Mouse (Mus musculus) liver, embryonic 13.5 days (tissue): Measurements from ENCODE around the gene Elovl7. TPM values are rescaled to one million over a fixed set of nuclear protein-coding genes. Genes with fewer than 3 reads are reported as not detected.

Experiments
- ATAC-seq: fragments of 200-750 bp; cut with Nextera tagmentation; 2 replicates; pipeline ENCODE4 v1.8.0; 2017; ENCODE audit warnings: low read depth, mild to moderate bottlenecking, moderate number of reproducible peaks, moderate library complexity
- DNase-seq: peaks from one replicate; pipeline ENCODE4 v3.0.0; 2022
- H3K27ac ChIP-seq: fragments of 300-500 bp; sonication (generic); 2 replicates; pipeline ENCODE4 v1.5.1; 2015; ENCODE audit warnings: moderate library complexity, mild to moderate bottlenecking, inconsistent platforms
- H3K27me3 ChIP-seq: fragments of 300-500 bp; sonication (generic); 2 replicates; pipeline ENCODE4 v1.6.1; 2015; ENCODE audit warnings: mild to moderate bottlenecking, inconsistent platforms
- H3K36me3 ChIP-seq: fragments of 300-500 bp; sonication (generic); 2 replicates; pipeline ENCODE4 v1.6.1; 2015; ENCODE audit warnings: mild to moderate bottlenecking, inconsistent platforms
- H3K4me1 ChIP-seq: fragments of 300-500 bp; sonication (generic); replicated peaks from 2 replicates; pipeline ENCODE4 v1.6.1; 2015; ENCODE audit warnings: inconsistent platforms
- H3K4me2 ChIP-seq: fragments of 300-500 bp; sonication (generic); 2 replicates; pipeline ENCODE4 v1.6.1; 2015; ENCODE audit warnings: inconsistent platforms, mild to moderate bottlenecking, moderate library complexity
- H3K4me3 ChIP-seq: fragments of 300-500 bp; sonication (generic); replicated peaks from 2 replicates; pipeline ENCODE4 v1.5.1; 2015; ENCODE audit warnings: mild to moderate bottlenecking, inconsistent platforms
- H3K9ac ChIP-seq: fragments of 300-500 bp; sonication (generic); 2 replicates; pipeline ENCODE4 v1.6.1; 2015; ENCODE audit warnings: mild to moderate bottlenecking, inconsistent platforms
- H3K9me3 ChIP-seq: fragments of 300-500 bp; sonication (generic); replicated peaks from 2 replicates; pipeline ENCODE4 v1.6.1; 2016; ENCODE audit warnings: inconsistent platforms
- WGBS: fragments of 180-500 bp; shearing (Covaris S2); methylation state at CpG from one replicate; pipeline ENCODE4 v1.1.7; 2015; ENCODE audit not compliant: insufficient replicate concordance; 5-methylcytosine and 5-hydroxymethylcytosine counted together
- polyA plus RNA-seq: library from polyadenylated mRNA; unstranded; fragments of >200 nt; fragmentation: Nextera tagmentation; extraction: Ambion mirVana; gene quantifications from 2 replicates; pipeline ENCODE4 v1.2.1, GENCODE M21; 2015

The Elovl7 gene
- 2.0 and 2.3 TPM in 2 replicates for polyA plus RNA-seq

- Histone ChIP-seq H3K9ac (peak within 1 kb of the TSS; percentile 67), H3K27me3 (peaks cover 44% of the 10 kb centered on the region), H3K27ac (no peak within 1 kb of the TSS), H3K4me1 (peaks cover 28% of the 10 kb centered on the region), H3K4me2 (peak within 1 kb of the TSS; percentile 92), H3K36me3 (no peaks in the 10 kb centered on the region), H3K9me3 (no peaks in the 10 kb centered on the region), H3K4me3 (peak within 1 kb of the TSS; percentile 67)
- peak; percentile 94 for ATAC-seq
- under 1% methylated on average over 27 of the region's 40 CpGs for WGBS
- DNase-seq: peak; percentile 61
These were observed at the start of gene Elovl7 for GRCm38 (mm10) chr13:108214081-108214484. Gene Elovl7, plus strand, starts transcription at chr13:108214404.

GRCm38 (mm10) chr13:108164621-108165020 lies 49.6 kb upstream of the Elovl7 start:
- Histone ChIP-seq H3K4me2 (no peak overlapping the region), H3K9me3 (no peaks in the 10 kb centered on the region), H3K9ac (no peak overlapping the region), H3K4me1 (peaks cover 3% of the 10 kb centered on the region), H3K27ac (no peak overlapping the region), H3K36me3 (peaks cover 23% of the 10 kb centered on the region), H3K27me3 (no peaks in the 10 kb centered on the region), H3K4me3 (no peak overlapping the region)
- ATAC-seq (no peak), DNase-seq (no peak)
- WGBS: 85% methylated on average over 3 of the region's 3 CpGs

GRCm38 (mm10) chr13:108170002-108170401 lies 44.2 kb upstream of the Elovl7 start:
- H3K4me1 ChIP-seq: no peaks in the 10 kb centered on the region
- no peak overlapping the region for H3K4me3 ChIP-seq
- H3K4me2 ChIP-seq: no peak overlapping the region
- no peak overlapping the region for H3K9ac ChIP-seq
- ATAC-seq (no peak), DNase-seq (no peak)
- WGBS: 78% methylated on average over 1 of the region's 1 CpGs
- no peaks in the 10 kb centered on the region for H3K9me3 ChIP-seq
- no peak overlapping the region for H3K27ac ChIP-seq
- peaks cover 47% of the 10 kb centered on the region for H3K36me3 ChIP-seq
- H3K27me3 ChIP-seq: no peaks in the 10 kb centered on the region

GRCm38 (mm10) chr13:108170511-108170910 lies 43.7 kb upstream of the Elovl7 start:
- no peak overlapping the region for H3K4me3 ChIP-seq
- H3K27me3 ChIP-seq: no peaks in the 10 kb centered on the region
- DNase-seq (no peak), ATAC-seq (no peak)
- no peak overlapping the region for H3K4me2 ChIP-seq
- H3K36me3 ChIP-seq: peaks cover 47% of the 10 kb centered on the region
- H3K9ac ChIP-seq: no peak overlapping the region
- no peaks in the 10 kb centered on the region for H3K4me1 ChIP-seq
- H3K9me3 ChIP-seq: no peaks in the 10 kb centered on the region
- 79% methylated on average over 8 of the region's 8 CpGs for WGBS
- H3K27ac ChIP-seq: no peak overlapping the region

- H3K27ac ChIP-seq: no peak overlapping the region
- no peak overlapping the region for H3K4me2 ChIP-seq
- H3K4me1 ChIP-seq: no peaks in the 10 kb centered on the region
- no peak overlapping the region for H3K4me3 ChIP-seq
- no peaks in the 10 kb centered on the region for H3K9me3 ChIP-seq
- no peaks in the 10 kb centered on the region for H3K27me3 ChIP-seq
- 57% methylated on average over 8 of the region's 8 CpGs for WGBS
- DNase-seq (no peak), ATAC-seq (no peak)
- H3K9ac ChIP-seq: no peak overlapping the region
- H3K36me3 ChIP-seq: peaks cover 58% of the 10 kb centered on the region
These were observed 34.6 kb upstream of the Elovl7 start for GRCm38 (mm10) chr13:108179618-108180017.

GRCm38 (mm10) chr13:108180821-108181220 lies 33.4 kb upstream of the Elovl7 start:
- H3K4me1 ChIP-seq: no peaks in the 10 kb centered on the region
- no peak overlapping the region for H3K4me2 ChIP-seq
- no peaks in the 10 kb centered on the region for H3K27me3 ChIP-seq
- ATAC-seq: no peak
- no peak overlapping the region for H3K4me3 ChIP-seq
- peaks cover 67% of the 10 kb centered on the region for H3K36me3 ChIP-seq
- no peak for DNase-seq
- H3K9ac ChIP-seq: no peak overlapping the region
- no peaks in the 10 kb centered on the region for H3K9me3 ChIP-seq
- 51% methylated on average over 5 of the region's 5 CpGs for WGBS
- H3K27ac ChIP-seq: no peak overlapping the region

GRCm38 (mm10) chr13:108184743-108185255 lies 29.4 kb upstream of the Elovl7 start:
- H3K4me1 ChIP-seq: no peaks in the 10 kb centered on the region
- H3K4me3 ChIP-seq: no peak overlapping the region
- H3K27ac ChIP-seq: no peak overlapping the region
- H3K4me2 ChIP-seq: no peak overlapping the region
- H3K27me3 ChIP-seq: no peaks in the 10 kb centered on the region
- no peaks in the 10 kb centered on the region for H3K9me3 ChIP-seq
- ATAC-seq: no peak
- H3K9ac ChIP-seq: no peak overlapping the region
- DNase-seq: no peak
- peaks cover 62% of the 10 kb centered on the region for H3K36me3 ChIP-seq

GRCm38 (mm10) chr13:108185530-108185929 lies 28.7 kb upstream of the Elovl7 start:
- Histone ChIP-seq H3K9ac (no peak overlapping the region), H3K27ac (no peak overlapping the region), H3K4me2 (no peak overlapping the region), H3K4me1 (no peaks in the 10 kb centered on the region), H3K36me3 (peaks cover 63% of the 10 kb centered on the region), H3K4me3 (no peak overlapping the region), H3K9me3 (no peaks in the 10 kb centered on the region), H3K27me3 (no peaks in the 10 kb centered on the region)
- WGBS: 78% methylated on average over 3 of the region's 3 CpGs
- ATAC-seq: no peak
- no peak for DNase-seq

- Histone ChIP-seq H3K4me3 (no peak overlapping the region), H3K27ac (no peak overlapping the region), H3K9me3 (no peaks in the 10 kb centered on the region), H3K4me2 (no peak overlapping the region), H3K4me1 (no peaks in the 10 kb centered on the region), H3K36me3 (peaks cover 40% of the 10 kb centered on the region), H3K27me3 (no peaks in the 10 kb centered on the region), H3K9ac (no peak overlapping the region)
- DNase-seq (no peak), ATAC-seq (no peak)
- WGBS: 70% methylated on average over 4 of the region's 4 CpGs
These were observed 26.2 kb upstream of the Elovl7 start for GRCm38 (mm10) chr13:108187994-108188393.

- Histone ChIP-seq H3K27ac (no peak overlapping the region), H3K9me3 (no peaks in the 10 kb centered on the region), H3K4me1 (no peaks in the 10 kb centered on the region), H3K27me3 (no peaks in the 10 kb centered on the region), H3K4me2 (no peak overlapping the region), H3K9ac (no peak overlapping the region), H3K36me3 (peaks cover 40% of the 10 kb centered on the region), H3K4me3 (no peak overlapping the region)
- 51% methylated on average over 11 of the region's 11 CpGs for WGBS
- ATAC-seq (no peak), DNase-seq (no peak)
These were observed 23.0 kb upstream of the Elovl7 start for GRCm38 (mm10) chr13:108191074-108191720.

GRCm38 (mm10) chr13:108195474-108195873 lies 18.7 kb upstream of the Elovl7 start:
- Histone ChIP-seq H3K4me2 (no peak overlapping the region), H3K27me3 (no peaks in the 10 kb centered on the region), H3K27ac (no peak overlapping the region), H3K9ac (no peak overlapping the region), H3K36me3 (peaks cover 21% of the 10 kb centered on the region), H3K4me1 (no peaks in the 10 kb centered on the region), H3K9me3 (no peaks in the 10 kb centered on the region), H3K4me3 (no peak overlapping the region)
- DNase-seq (no peak), ATAC-seq (no peak)
- WGBS: 81% methylated on average over 6 of the region's 6 CpGs

GRCm38 (mm10) chr13:108204857-108205256 lies 9.3 kb upstream of the Elovl7 start:
- ATAC-seq (no peak), DNase-seq (no peak)
- WGBS: 70% methylated on average over 3 of the region's 3 CpGs
- H3K36me3 ChIP-seq: no peaks in the 10 kb centered on the region
- no peak overlapping the region for H3K4me2 ChIP-seq
- no peak overlapping the region for H3K27ac ChIP-seq
- H3K27me3 ChIP-seq: no peaks in the 10 kb centered on the region
- no peak overlapping the region for H3K9ac ChIP-seq
- no peak overlapping the region for H3K4me3 ChIP-seq
- no peaks in the 10 kb centered on the region for H3K4me1 ChIP-seq
- no peaks in the 10 kb centered on the region for H3K9me3 ChIP-seq
